Mouse (Mus musculus) kidney, embryonic 14.5 days (tissue): ENCODE data around the gene P3h1. TPM values are rescaled to one million over a fixed set of nuclear protein-coding genes. Genes with fewer than 3 reads are reported as not detected.
A peak's percentile ranks its signal among the peaks of the same experiment; 100 is the strongest.

Source experiments
- ATAC-seq: fragments of 200-750 bp; cut with Nextera tagmentation; 2 replicates; pipeline ENCODE4 v1.8.0; 2017; ENCODE audit warnings: moderate number of reproducible peaks, mild to moderate bottlenecking, moderate TSS enrichment, moderate library complexity; ENCODE audit not compliant: low FRiP score, low TSS enrichment
- H3K27ac ChIP-seq: fragments of 300-500 bp; sonication (generic); 2 replicates; pipeline ENCODE4 v1.5.1; 2014; ENCODE audit warnings: low read depth, mild to moderate bottlenecking, low read length, moderate library complexity, mixed read lengths
- H3K27me3 ChIP-seq: fragments of 300-500 bp; sonication (generic); 2 replicates; pipeline ENCODE4 v1.6.1; 2014; ENCODE audit warnings: mild to moderate bottlenecking, low read length; ENCODE audit not compliant: control insufficient read depth, insufficient read depth
- H3K36me3 ChIP-seq: fragments of 300-500 bp; sonication (generic); 2 replicates; pipeline ENCODE4 v1.6.1; 2014; ENCODE audit warnings: low read length, mixed read lengths; ENCODE audit not compliant: control insufficient read depth, insufficient read depth
- H3K4me1 ChIP-seq: fragments of 300-500 bp; sonication (generic); 2 replicates; pipeline ENCODE4 v1.6.1; 2014; ENCODE audit warnings: low read length, mixed read lengths; ENCODE audit not compliant: control insufficient read depth, insufficient read depth
- H3K4me2 ChIP-seq: fragments of 300-500 bp; sonication (generic); replicated peaks from 2 replicates; pipeline ENCODE4 v1.6.1; 2014; ENCODE audit warnings: low read depth, mild to moderate bottlenecking, low read length
- H3K4me3 ChIP-seq: fragments of 300-500 bp; sonication (generic); 2 replicates; pipeline ENCODE4 v1.5.1; 2014; ENCODE audit warnings: mild to moderate bottlenecking, low read length
- H3K9ac ChIP-seq: fragments of 300-500 bp; sonication (generic); 2 replicates; pipeline ENCODE4 v1.6.1; 2014; ENCODE audit warnings: low read depth, mild to moderate bottlenecking, low read length, moderate library complexity
- H3K9me3 ChIP-seq: fragments of 300-500 bp; sonication (generic); 2 replicates; pipeline ENCODE4 v1.6.1; 2016; ENCODE audit warnings: low read length; ENCODE audit not compliant: control insufficient read depth
- WGBS: fragments of 180-500 bp; shearing (Covaris S2); extraction: QIAGEN DNeasy Blood & Tissue Kit; methylation state at CpG from one replicate; pipeline ENCODE4 v1.1.7; 2014; 5-methylcytosine and 5-hydroxymethylcytosine counted together
- polyA plus RNA-seq: library from polyadenylated mRNA; unstranded; fragments of >200 nt; fragmentation: Nextera tagmentation; extraction: Ambion mirVana; gene quantifications from 2 replicates; pipeline ENCODE4 v1.2.1, GENCODE M21; 2014

Gene P3h1
- polyA plus RNA-seq, 1 experiment from 2014 or later: 34.4 TPM

DNA sequence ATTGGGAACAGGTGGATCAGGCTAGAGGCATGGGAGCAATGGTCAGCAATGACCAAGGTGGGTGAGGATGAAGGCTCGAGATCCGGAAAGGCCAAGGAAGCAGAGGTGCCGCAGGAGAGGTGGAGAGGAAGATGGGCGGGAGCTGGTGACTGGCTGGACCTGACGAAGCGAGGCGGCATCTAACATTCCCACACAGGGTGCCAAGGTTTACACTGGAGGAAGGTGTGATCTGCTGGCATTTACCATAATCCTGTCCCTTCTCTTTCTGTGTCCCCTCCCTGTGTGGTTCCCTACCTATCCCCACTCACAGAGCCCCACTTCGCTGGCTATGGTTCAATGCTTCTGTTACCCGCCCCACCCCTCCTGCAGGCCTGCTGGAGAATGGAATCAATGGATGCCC is 13.2 kb downstream of the P3h1 start:
- Histone ChIP-seq H3K9me3 (no peaks in the 10 kb centered on the region), H3K9ac (no peak overlapping the region), H3K27me3 (no peaks in the 10 kb centered on the region), H3K4me3 (no peak overlapping the region), H3K4me1 (no peaks in the 10 kb centered on the region), H3K4me2 (no peak overlapping the region), H3K27ac (no peak overlapping the region), H3K36me3 (peaks cover 37% of the 10 kb centered on the region)
- no peak for ATAC-seq
- WGBS: 82% methylated on average over 9 of the region's 9 CpGs

DNA sequence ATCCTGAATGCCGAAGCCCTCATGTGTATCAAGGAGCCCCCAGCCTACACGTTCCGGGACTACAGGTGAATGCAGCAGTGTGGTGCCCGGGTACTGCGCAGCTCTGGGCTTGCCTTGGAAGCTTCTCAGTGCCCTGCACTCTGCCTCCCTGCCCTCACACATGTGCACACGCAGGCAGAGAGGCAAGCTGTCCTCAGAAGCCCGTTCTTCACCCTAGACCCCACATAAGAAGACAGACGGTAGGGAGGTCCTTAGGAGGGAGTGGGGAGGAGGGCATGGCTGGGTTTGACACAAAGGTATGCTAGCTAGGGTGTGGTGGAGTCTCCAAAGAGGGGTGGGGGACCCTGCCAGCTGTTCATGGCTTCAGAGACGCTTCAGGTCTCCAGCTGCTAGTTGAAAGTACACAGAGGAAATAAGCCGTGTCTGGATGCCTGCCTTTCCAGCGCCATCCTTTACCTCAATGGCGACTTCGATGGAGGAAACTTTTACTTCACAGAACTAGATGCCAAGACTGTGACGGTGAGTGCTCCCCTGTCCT is 14.0 kb downstream of the P3h1 start:
- no peak overlapping the region for H3K4me2 ChIP-seq
- ATAC-seq: no peak
- H3K4me1 ChIP-seq: no peaks in the 10 kb centered on the region
- H3K9ac ChIP-seq: no peak overlapping the region
- no peaks in the 10 kb centered on the region for H3K27me3 ChIP-seq
- WGBS: 76% methylated on average over 14 of the region's 14 CpGs
- H3K27ac ChIP-seq: no peak overlapping the region
- peaks cover 29% of the 10 kb centered on the region for H3K36me3 ChIP-seq
- no peaks in the 10 kb centered on the region for H3K9me3 ChIP-seq
- no peak overlapping the region for H3K4me3 ChIP-seq

DNA sequence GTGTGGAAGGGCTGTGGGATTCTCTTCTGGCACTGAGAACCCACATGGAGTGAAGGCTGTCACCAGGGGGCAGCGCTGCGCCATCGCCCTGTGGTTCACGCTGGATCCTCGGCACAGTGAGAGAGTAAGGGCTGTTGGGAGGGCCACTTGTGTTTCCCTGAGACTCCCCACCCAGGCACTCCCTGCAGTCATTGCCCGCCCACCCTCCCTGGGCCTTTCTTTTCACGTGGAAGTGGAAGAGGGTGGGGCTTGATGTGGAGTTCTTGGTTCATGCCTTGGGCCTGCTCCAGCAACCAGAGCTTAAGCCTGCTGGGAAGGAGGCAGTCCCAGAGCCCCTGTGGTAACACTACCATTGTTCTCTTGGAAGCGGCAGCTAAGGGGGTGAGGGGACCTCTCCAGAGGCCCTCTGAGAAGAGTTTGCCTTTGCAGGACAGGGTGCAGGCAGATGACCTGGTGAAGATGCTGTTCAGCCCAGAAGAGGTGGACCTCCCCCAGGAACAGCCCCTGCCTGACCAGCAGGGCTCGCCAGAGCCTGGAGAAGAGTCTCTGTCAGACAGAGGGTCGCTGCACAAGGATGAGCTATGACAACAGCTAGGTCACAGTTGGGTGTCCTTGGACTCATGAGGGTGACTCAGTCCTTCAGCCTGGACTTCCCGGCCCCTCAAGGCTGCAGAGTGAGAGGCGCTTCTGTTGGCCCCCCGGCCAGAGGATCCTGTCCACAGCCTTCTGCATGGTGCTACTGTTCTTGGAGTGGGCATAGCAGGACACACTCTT is 14.9 kb downstream of the P3h1 start:
- Histone ChIP-seq H3K4me1 (0 out of 2 replicates have a peak, but pooled peaks cover 3% of the 10 kb centered on the region), H3K27ac (0 out of 2 replicates have a peak overlapping the region, but pooled peaks have one; percentile 17), H3K4me3 (no peak overlapping the region), H3K9ac (peak overlapping the region; percentile 34; the same call in 1 of the 2 replicates), H3K27me3 (no peaks in the 10 kb centered on the region), H3K4me2 (no peak overlapping the region), H3K9me3 (no peaks in the 10 kb centered on the region), H3K36me3 (peaks cover 20% of the 10 kb centered on the region)
- peak; percentile 59 for ATAC-seq
- 31% methylated on average over 13 of the region's 13 CpGs for WGBS

DNA sequence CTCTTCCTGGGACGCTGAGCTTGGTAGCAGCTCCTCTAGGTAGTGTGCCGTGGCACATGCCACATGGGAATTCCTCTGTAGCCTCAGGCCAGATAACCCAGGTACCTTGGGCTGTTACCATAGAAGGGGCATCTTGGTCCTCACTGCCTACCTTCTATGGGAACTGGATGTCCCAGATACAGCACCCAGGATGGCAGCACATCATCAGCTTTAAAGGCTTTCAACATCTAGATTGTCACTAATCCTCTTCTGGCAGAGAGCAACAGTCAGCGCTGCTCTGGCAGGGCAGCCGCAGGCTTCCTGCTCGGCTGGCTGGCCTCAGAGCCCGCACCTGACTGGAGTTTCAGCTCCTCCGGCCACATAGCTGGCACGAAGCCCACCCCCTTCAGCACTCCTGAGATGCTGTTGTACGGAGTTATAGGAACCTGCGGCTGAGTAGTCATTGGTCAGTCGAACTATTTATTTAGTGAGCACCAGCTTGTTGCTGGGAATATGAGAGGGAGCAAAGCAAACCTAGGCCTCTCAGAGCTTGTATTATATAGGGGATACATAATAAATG is 15.8 kb downstream of the P3h1 start:
- Histone ChIP-seq H3K27ac (no peak overlapping the region), H3K4me2 (no peak overlapping the region), H3K9ac (no peak overlapping the region), H3K27me3 (no peaks in the 10 kb centered on the region), H3K4me3 (no peak overlapping the region), H3K4me1 (0 out of 2 replicates have a peak, but pooled peaks cover 3% of the 10 kb centered on the region), H3K9me3 (no peaks in the 10 kb centered on the region), H3K36me3 (peaks cover 20% of the 10 kb centered on the region)
- WGBS: 72% methylated on average over 11 of the region's 11 CpGs
- no peak for ATAC-seq

DNA sequence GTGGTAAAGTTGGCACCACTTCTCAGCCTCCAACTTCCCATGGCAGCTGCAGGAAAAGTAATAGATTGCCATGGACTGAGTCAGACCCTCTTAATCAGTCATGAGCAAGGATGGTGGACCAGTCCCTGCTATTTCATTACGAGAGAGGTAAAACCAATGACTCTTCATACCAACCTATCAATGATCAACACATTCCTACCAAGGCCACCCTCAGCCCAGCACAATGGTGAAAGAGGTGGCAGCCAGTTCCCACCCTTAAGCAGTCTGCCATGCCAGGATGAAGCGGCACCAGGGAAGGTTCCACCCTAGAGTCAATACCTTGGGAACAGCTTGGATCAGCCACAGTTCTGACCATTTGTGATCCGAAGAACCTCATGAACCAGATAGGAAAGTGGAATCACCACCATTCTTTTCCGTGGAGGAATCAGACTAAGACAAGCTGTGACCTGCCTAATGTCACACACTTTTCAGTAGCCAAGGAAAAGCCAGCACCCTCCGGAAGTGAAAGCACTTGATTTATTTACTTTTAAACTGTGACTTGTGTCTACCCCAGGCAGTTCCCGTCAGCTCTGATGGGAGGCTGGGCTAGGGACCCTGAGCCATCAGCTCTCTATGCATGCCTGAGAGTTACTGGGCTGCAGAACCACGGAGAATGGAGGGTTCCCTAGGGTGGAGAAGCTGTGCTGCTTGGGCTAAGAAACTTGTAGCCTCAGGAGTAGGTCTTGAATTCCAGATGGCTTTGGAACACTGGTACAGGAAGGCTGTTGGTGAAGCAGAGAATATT is 19.5 kb downstream of the P3h1 start:
- ATAC-seq: no peak
- WGBS: 47% methylated on average over 7 of the region's 7 CpGs
- Histone ChIP-seq H3K4me1 (peaks cover 22% of the 10 kb centered on the region), H3K9ac (no peak overlapping the region), H3K4me2 (no peak overlapping the region), H3K27me3 (no peaks in the 10 kb centered on the region), H3K27ac (peak overlapping the region; percentile 80; the same call in 1 of the 2 replicates), H3K9me3 (no peaks in the 10 kb centered on the region), H3K36me3 (peaks cover 10% of the 10 kb centered on the region), H3K4me3 (no peak overlapping the region)

DNA sequence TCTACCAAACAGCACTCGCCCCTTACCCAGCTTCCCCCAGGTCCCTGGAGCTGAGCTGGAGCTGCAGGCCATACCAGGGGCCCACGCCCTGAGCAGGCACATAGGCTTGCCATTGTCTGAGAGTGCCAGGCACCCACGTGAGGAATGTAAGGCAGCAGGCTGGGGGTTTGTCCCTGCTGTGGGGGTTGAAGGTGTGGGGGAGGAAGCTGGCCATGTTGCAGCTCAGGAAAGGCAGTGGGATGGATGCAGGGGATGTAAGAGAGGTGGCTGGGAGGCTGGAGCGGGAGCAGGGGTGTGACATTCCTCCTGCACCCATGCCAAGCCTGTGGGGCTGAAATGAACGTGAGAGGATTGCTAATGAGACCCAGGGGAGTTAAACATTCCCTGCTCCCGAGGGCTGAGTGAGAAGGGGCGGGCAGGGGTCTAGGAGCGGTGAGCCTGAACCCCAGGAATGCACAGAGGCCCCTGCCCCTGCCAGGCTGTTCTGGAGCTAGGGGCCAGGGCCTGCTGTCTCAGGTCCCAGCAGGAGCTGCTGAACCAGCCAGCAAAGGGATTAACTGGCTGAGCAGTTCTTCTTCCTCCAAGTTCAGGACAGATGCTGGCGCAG is 21.4 kb downstream of the P3h1 start:
- Histone ChIP-seq H3K4me2 (no peak overlapping the region), H3K9ac (no peak overlapping the region)
- ATAC-seq: peak; percentile 79

DNA sequence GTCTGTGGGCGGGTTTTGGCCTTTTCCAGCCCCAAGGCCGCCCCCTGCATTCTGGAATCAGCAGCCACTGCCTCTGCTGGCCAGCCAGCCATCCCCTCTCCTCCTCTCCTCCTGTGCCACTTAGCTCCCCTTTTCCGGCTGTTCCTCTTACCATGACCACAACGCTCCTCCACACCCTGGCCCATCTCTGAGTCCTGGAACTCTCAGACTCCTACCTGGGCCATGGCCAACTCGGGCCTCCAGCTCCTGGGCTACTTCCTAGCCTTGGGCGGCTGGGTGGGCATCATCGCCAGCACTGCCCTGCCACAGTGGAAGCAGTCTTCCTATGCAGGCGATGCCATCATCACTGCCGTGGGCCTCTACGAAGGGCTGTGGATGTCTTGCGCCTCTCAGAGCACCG is 22.6 kb downstream of the P3h1 start, which contains the start of gene Cldn19:
Gene Cldn19, plus strand, starts transcription at position 64 of the 400 bp plus-strand sequence.
- Histone ChIP-seq H3K27ac (peak within 1 kb of the TSS; percentile 79), H3K36me3 (no peaks in the 10 kb centered on the region), H3K9me3 (no peaks in the 10 kb centered on the region), H3K4me3 (no peak within 1 kb of the TSS), H3K4me2 (no peak within 1 kb of the TSS), H3K27me3 (no peaks in the 10 kb centered on the region), H3K9ac (no peak within 1 kb of the TSS), H3K4me1 (peaks cover 26% of the 10 kb centered on the region)
- 77% methylated on average over 12 of the region's 12 CpGs for WGBS
- no peak for ATAC-seq

More for the DNA sequence above, 21.4 kb downstream of the P3h1 start:
- Histone ChIP-seq H3K4me3 (no peak overlapping the region), H3K27ac (peak overlapping the region; percentile 80; the same call in 1 of the 2 replicates), H3K27me3 (no peaks in the 10 kb centered on the region), H3K36me3 (no peaks in the 10 kb centered on the region), H3K9me3 (no peaks in the 10 kb centered on the region), H3K4me1 (peaks cover 26% of the 10 kb centered on the region)
- 41% methylated on average over 9 of the region's 9 CpGs for WGBS

DNA sequence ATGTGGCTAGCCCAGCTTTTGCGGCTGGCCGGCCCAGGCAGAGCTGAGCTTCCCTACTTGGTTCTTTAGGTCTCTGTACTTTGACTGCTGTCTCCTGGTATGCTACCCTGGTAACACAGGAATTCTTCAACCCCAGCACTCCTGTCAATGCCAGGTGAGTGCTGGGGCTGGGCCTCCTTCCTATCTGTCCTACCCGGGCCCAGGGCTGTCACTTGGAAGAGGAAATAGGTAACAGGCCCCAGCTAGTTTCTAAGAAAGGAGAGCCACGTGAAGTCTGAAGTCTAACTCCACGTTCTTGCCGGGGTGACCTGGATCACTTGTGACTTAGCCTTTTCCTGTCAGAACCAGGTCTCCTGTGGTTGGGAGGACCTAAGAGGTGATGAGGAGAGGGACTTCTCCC is 24.4 kb downstream of the P3h1 start:
- no peaks in the 10 kb centered on the region for H3K27me3 ChIP-seq
- H3K9ac ChIP-seq: no peak overlapping the region
- ATAC-seq: no peak
- 83% methylated on average over 6 of the region's 6 CpGs for WGBS
- peaks cover 31% of the 10 kb centered on the region for H3K4me1 ChIP-seq
- H3K36me3 ChIP-seq: no peaks in the 10 kb centered on the region
- no peak overlapping the region for H3K4me3 ChIP-seq
- no peaks in the 10 kb centered on the region for H3K9me3 ChIP-seq
- H3K4me2 ChIP-seq: no peak overlapping the region
- H3K27ac ChIP-seq: no peak overlapping the region
